Mouse (Mus musculus) embryonic facial prominence, embryonic 15.5 days (tissue): Measurements from ENCODE around the gene Rassf5. TPM values are rescaled to one million over a fixed set of nuclear protein-coding genes. Genes with fewer than 3 reads are reported as not detected.

Experiments used
- ATAC-seq: fragments of 200-750 bp; cut with Nextera tagmentation; 2 replicates; pipeline ENCODE4 v1.8.0; 2017; ENCODE audit warnings: low read depth, moderate TSS enrichment; ENCODE audit not compliant: insufficient number of reproducible peaks, low FRiP score, low TSS enrichment
- H3K27ac ChIP-seq: fragments of 300-500 bp; sonication (generic); replicated peaks from 2 replicates; pipeline ENCODE4 v1.5.1; 2015; ENCODE audit warnings: mild to moderate bottlenecking, inconsistent platforms
- H3K27me3 ChIP-seq: fragments of 300-500 bp; sonication (generic); 2 replicates; pipeline ENCODE4 v1.6.1; 2015; ENCODE audit warnings: inconsistent platforms
- H3K36me3 ChIP-seq: fragments of 300-500 bp; sonication (generic); 2 replicates; pipeline ENCODE4 v1.6.1; 2015; ENCODE audit warnings: mild to moderate bottlenecking, inconsistent platforms
- H3K4me1 ChIP-seq: fragments of 300-500 bp; sonication (generic); 2 replicates; pipeline ENCODE4 v1.6.1; 2015; ENCODE audit warnings: inconsistent platforms
- H3K4me2 ChIP-seq: fragments of 300-500 bp; sonication (generic); replicated peaks from 2 replicates; pipeline ENCODE4 v1.6.1; 2015; ENCODE audit warnings: mild to moderate bottlenecking, inconsistent platforms
- H3K4me3 ChIP-seq: fragments of 300-500 bp; sonication (generic); replicated peaks from 2 replicates; pipeline ENCODE4 v1.5.1; 2015; ENCODE audit warnings: mild to moderate bottlenecking, inconsistent platforms
- H3K9ac ChIP-seq: fragments of 300-500 bp; sonication (generic); 2 replicates; pipeline ENCODE4 v1.6.1; 2015; ENCODE audit warnings: inconsistent platforms
- H3K9me3 ChIP-seq: fragments of 300-500 bp; sonication (generic); replicated peaks from 2 replicates; pipeline ENCODE4 v1.6.1; 2016; ENCODE audit warnings: inconsistent platforms
- WGBS: fragments of 180-500 bp; shearing (Covaris S2); methylation state at CpG from one replicate; pipeline ENCODE4 v1.1.7; 2015; 5-methylcytosine and 5-hydroxymethylcytosine counted together
- polyA plus RNA-seq: library from polyadenylated mRNA; unstranded; fragments of >200 nt; fragmentation: Nextera tagmentation; extraction: Ambion mirVana; gene quantifications from 2 replicates; pipeline ENCODE4 v1.2.1, GENCODE M21; 2015

The Rassf5 gene
- polyA plus RNA-seq, result 4.6 and 4.8 TPM in 2 replicates

GRCm38 (mm10) chr1:131245089-131245856 is at the start of gene Rassf5:
TSS of gene Rassf5 (minus strand) at chr1:131245258.
- WGBS, result 1% methylated on average over 60 of the region's 60 CpGs
- H3K4me3 ChIP-seq, result peak within 1 kb of the TSS; percentile 61
- 0 out of 2 replicates have a peak, but pooled peaks have one; percentile 9 for ATAC-seq
- no peaks in the 10 kb centered on the region for H3K36me3 ChIP-seq
- H3K9ac ChIP-seq, result peak within 1 kb of the TSS; percentile 44
- peaks cover 34% of the 10 kb centered on the region for H3K4me1 ChIP-seq
- no peaks in the 10 kb centered on the region for H3K9me3 ChIP-seq
- H3K27ac ChIP-seq, result no peak within 1 kb of the TSS
- peaks cover 40% of the 10 kb centered on the region for H3K27me3 ChIP-seq
- peak within 1 kb of the TSS; percentile 99 for H3K4me2 ChIP-seq

DNA sequence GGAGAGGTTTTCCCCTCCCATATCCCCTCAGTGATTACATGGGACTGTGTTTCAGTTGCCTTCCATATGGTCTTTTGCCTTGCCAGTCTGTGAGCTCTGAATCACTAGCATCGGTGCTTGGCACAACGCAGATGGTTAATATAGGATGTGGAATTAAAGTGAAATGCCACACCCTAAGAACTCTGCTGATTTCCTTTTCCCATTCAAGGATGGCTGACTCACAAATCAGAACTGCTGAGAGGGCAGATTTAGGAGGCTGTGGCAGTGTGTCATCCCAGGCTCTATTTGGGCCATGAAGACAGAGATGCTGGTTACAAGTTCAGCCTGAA is 48.8 kb upstream of the Rassf5 start:
- 64% methylated on average over 2 of the region's 2 CpGs for WGBS
- Histone ChIP-seq H3K36me3 (peaks cover 54% of the 10 kb centered on the region), H3K4me2 (no peak overlapping the region), H3K4me3 (no peak overlapping the region), H3K4me1 (no peaks in the 10 kb centered on the region), H3K9ac (no peak overlapping the region), H3K27ac (0 out of 2 replicates have a peak overlapping the region, but pooled peaks have one; percentile 2), H3K9me3 (no peaks in the 10 kb centered on the region), H3K27me3 (no peaks in the 10 kb centered on the region)
- ATAC-seq, result 0 out of 2 replicates have a peak, but pooled peaks have one; percentile 21

- Histone ChIP-seq H3K4me3 (no peak overlapping the region), H3K9me3 (no peaks in the 10 kb centered on the region), H3K36me3 (peaks cover 56% of the 10 kb centered on the region), H3K4me2 (no peak overlapping the region), H3K27ac (0 out of 2 replicates have a peak overlapping the region, but pooled peaks have one; percentile 2), H3K9ac (no peak overlapping the region), H3K27me3 (no peaks in the 10 kb centered on the region), H3K4me1 (no peaks in the 10 kb centered on the region)
- no peak for ATAC-seq
- 80% methylated on average over 4 of the region's 4 CpGs for WGBS
These were observed 48.3 kb upstream of the Rassf5 start for GRCm38 (mm10) chr1:131293221-131293921.

GRCm38 (mm10) chr1:131290648-131291047 is 45.6 kb upstream of the Rassf5 start:
- Histone ChIP-seq H3K4me1 (no peaks in the 10 kb centered on the region), H3K36me3 (peaks cover 31% of the 10 kb centered on the region), H3K9me3 (no peaks in the 10 kb centered on the region), H3K9ac (no peak overlapping the region), H3K4me2 (no peak overlapping the region), H3K27me3 (no peaks in the 10 kb centered on the region), H3K27ac (no peak overlapping the region), H3K4me3 (no peak overlapping the region)
- 25% methylated on average over 2 of the region's 2 CpGs for WGBS
- no peak for ATAC-seq

GRCm38 (mm10) chr1:131288938-131289337 is 43.9 kb upstream of the Rassf5 start:
- H3K4me2 ChIP-seq, result no peak overlapping the region

GRCm38 (mm10) chr1:131287267-131287666 is 42.2 kb upstream of the Rassf5 start:
- no peak overlapping the region for H3K4me2 ChIP-seq
- H3K9me3 ChIP-seq, result no peaks in the 10 kb centered on the region
- H3K27me3 ChIP-seq, result no peaks in the 10 kb centered on the region
- no peak for ATAC-seq
- no peak overlapping the region for H3K27ac ChIP-seq
- no peak overlapping the region for H3K9ac ChIP-seq
- WGBS, result 74% methylated on average over 2 of the region's 2 CpGs
- no peaks in the 10 kb centered on the region for H3K4me1 ChIP-seq
- no peak overlapping the region for H3K4me3 ChIP-seq
- peaks cover 16% of the 10 kb centered on the region for H3K36me3 ChIP-seq

More at GRCm38 (mm10) chr1:131288938-131289337, 43.9 kb upstream of the Rassf5 start:
- H3K27ac ChIP-seq, result no peak overlapping the region
- no peaks in the 10 kb centered on the region for H3K27me3 ChIP-seq
- WGBS, result 82% methylated on average over 6 of the region's 6 CpGs
- peaks cover 24% of the 10 kb centered on the region for H3K36me3 ChIP-seq
- H3K9me3 ChIP-seq, result no peaks in the 10 kb centered on the region
- no peak for ATAC-seq
- no peak overlapping the region for H3K4me3 ChIP-seq
- no peak overlapping the region for H3K9ac ChIP-seq
- no peaks in the 10 kb centered on the region for H3K4me1 ChIP-seq

DNA sequence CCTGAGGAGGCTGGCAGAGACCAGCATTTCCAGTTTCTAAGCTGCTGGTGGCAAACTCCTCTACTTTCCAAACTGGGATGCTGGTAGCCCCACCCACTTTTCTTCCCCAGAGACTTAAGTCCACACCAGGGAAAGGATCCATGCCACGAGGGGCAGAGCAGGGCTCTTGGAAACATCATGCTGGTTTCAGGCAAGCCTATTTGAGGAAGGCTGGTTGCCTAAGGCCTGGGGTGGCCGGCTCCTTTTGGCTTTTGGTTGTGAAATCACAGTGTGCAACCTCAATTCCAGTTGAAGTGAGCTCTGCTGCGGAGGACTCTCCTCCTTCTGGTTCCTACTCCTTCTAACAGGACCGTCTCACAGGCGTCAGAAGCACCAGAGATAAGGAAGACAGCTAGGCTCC is 41.7 kb upstream of the Rassf5 start:
- Histone ChIP-seq H3K4me3 (no peak overlapping the region), H3K36me3 (peaks cover 12% of the 10 kb centered on the region), H3K9ac (no peak overlapping the region), H3K27ac (no peak overlapping the region), H3K4me2 (no peak overlapping the region), H3K4me1 (no peaks in the 10 kb centered on the region), H3K9me3 (no peaks in the 10 kb centered on the region), H3K27me3 (no peaks in the 10 kb centered on the region)
- ATAC-seq, result no peak
- WGBS, result 74% methylated on average over 5 of the region's 5 CpGs

DNA sequence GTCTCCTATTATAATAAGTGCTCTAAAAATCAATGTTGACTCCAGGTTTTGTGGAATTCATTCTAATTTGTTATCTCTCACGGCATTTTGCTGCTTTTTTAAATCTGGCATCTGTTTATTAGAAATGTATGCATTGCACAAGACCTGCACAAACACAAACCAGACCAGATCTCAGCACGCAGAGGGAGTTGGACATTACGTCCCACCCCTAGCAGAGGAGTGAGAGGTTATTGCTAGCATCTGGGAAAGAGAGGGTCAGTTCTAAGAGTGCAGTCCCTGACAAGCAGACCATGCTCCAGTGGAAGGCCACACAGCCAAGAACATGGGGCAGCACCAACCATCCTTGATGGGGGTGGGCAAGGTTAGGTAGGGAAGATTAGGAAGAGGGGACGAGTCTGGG is 39.6 kb upstream of the Rassf5 start:
- H3K4me3 ChIP-seq, result no peak overlapping the region
- peaks cover 8% of the 10 kb centered on the region for H3K4me1 ChIP-seq
- no peak overlapping the region for H3K4me2 ChIP-seq
- WGBS, result 69% methylated on average over 4 of the region's 4 CpGs
- no peak overlapping the region for H3K27ac ChIP-seq
- H3K9ac ChIP-seq, result no peak overlapping the region
- H3K27me3 ChIP-seq, result no peaks in the 10 kb centered on the region
- H3K9me3 ChIP-seq, result no peaks in the 10 kb centered on the region
- ATAC-seq, result no peak
- peaks cover 11% of the 10 kb centered on the region for H3K36me3 ChIP-seq

DNA sequence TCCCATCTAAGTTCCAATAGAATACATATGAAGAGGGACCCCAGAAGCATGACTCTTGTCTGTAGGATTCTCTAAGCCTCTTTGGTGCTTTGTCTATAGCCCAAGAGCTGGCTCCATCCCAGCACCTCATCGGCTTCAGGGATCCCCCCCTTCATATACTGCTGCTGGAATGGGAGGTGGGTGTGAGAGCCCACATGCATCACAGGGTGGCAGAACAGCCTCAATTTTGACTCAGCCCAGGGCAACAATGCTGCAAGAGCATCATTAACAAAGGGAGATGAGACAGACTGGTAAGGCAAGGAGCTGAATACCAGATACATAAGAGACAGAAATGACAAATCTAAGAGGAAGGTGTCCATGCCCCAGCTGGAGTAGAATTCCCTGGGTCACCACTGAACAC is 39.1 kb upstream of the Rassf5 start:
- no peak overlapping the region for H3K4me3 ChIP-seq
- no peaks in the 10 kb centered on the region for H3K9me3 ChIP-seq
- H3K27ac ChIP-seq, result no peak overlapping the region
- 85% methylated on average over 1 of the region's 1 CpGs for WGBS
- H3K36me3 ChIP-seq, result peaks cover 8% of the 10 kb centered on the region
- no peak overlapping the region for H3K4me2 ChIP-seq
- no peaks in the 10 kb centered on the region for H3K27me3 ChIP-seq
- H3K9ac ChIP-seq, result no peak overlapping the region
- no peak for ATAC-seq
- peaks cover 13% of the 10 kb centered on the region for H3K4me1 ChIP-seq

- ATAC-seq, result no peak
- Histone ChIP-seq H3K27ac (no peak overlapping the region), H3K4me3 (no peak overlapping the region), H3K36me3 (no peaks in the 10 kb centered on the region), H3K9me3 (no peaks in the 10 kb centered on the region), H3K9ac (no peak overlapping the region), H3K27me3 (no peaks in the 10 kb centered on the region), H3K4me2 (no peak overlapping the region), H3K4me1 (peaks cover 23% of the 10 kb centered on the region)
- 41% methylated on average over 4 of the region's 4 CpGs for WGBS
These were observed 36.7 kb upstream of the Rassf5 start for GRCm38 (mm10) chr1:131281731-131282130.

GRCm38 (mm10) chr1:131280280-131280679 is 35.2 kb upstream of the Rassf5 start:
- 37% methylated on average over 3 of the region's 3 CpGs for WGBS
- Histone ChIP-seq H3K9me3 (no peaks in the 10 kb centered on the region), H3K36me3 (no peaks in the 10 kb centered on the region), H3K4me1 (peaks cover 29% of the 10 kb centered on the region), H3K27me3 (no peaks in the 10 kb centered on the region), H3K4me2 (no peak overlapping the region), H3K9ac (no peak overlapping the region), H3K4me3 (no peak overlapping the region), H3K27ac (no peak overlapping the region)
- no peak for ATAC-seq
